20 mouse cellular contexts compared by ENCODE assay signal in genomic region chr10:28874605-28875004, GRCm38 (mm10).
DNase-seq lines count a peak whose midpoint lies in the region; ATAC-seq lines count a peak whose summit lies in the region.
"Had no signal": no experiment of that assay in that cellular context is flagged by ENCODE, and none has a peak within 500 bp of the region (broad histone marks: within the 10 kb centered on the region; RNA-seq: fewer than 3 reads in every experiment).

No protein-coding gene starts in this region.

- no peak overlapping the region for H3K27ac ChIP-seq in embryonic facial prominence, embryonic 14.5 days (replicated peaks; ENCODE audit: low read depth, low read length)
- no peak overlapping the region for H3K27ac ChIP-seq in embryonic facial prominence, embryonic 10.5 days (replicated peaks)
- H3K27ac ChIP-seq in embryonic facial prominence, embryonic 15.5 days (replicated peaks), result no peak overlapping the region
- no peak overlapping the region for H3K27ac ChIP-seq in hindbrain, embryonic 16.5 days (ENCODE audit: low read depth, low read length)
- no peak overlapping the region for H3K27ac ChIP-seq in midbrain, embryonic 15.5 days
- H3K27ac ChIP-seq: heart, embryonic 15.5 days; kidney, postnatal 0 days; layer of hippocampus, adult 2 months; limb, embryonic 13.5 days; liver, embryonic 14.5 days; stomach, postnatal 0 days had no signal

- WGBS in embryonic facial prominence, embryonic 14.5 days, result 74% methylated on average over 4 of the region's 4 CpGs
- 83% methylated on average over 4 of the region's 4 CpGs for WGBS in embryonic facial prominence, embryonic 10.5 days
- WGBS in embryonic facial prominence, embryonic 15.5 days, result 80% methylated on average over 4 of the region's 4 CpGs
- 22% methylated on average over 4 of the region's 4 CpGs for WGBS in hindbrain, embryonic 16.5 days
- WGBS in midbrain, embryonic 15.5 days, result 20% methylated on average over 4 of the region's 4 CpGs

- peak; percentile 91; the same call in 1 of the 2 replicates for ATAC-seq in embryonic facial prominence, embryonic 14.5 days (ENCODE audit: low read depth)
- ATAC-seq in embryonic facial prominence, embryonic 15.5 days (ENCODE audit: insufficient number of reproducible peaks, low FRiP score, low TSS enrichment, low read depth), result peak; percentile 39; the same call in 1 of the 2 replicates
- peak; percentile 42; the same call in 1 of the 2 replicates for ATAC-seq in hindbrain, embryonic 16.5 days
- ATAC-seq in midbrain, embryonic 15.5 days (replicated peaks), result peak; percentile 67; the same call in 1 of the 2 replicates
- no peak for ATAC-seq in CD4-positive, CD25-positive, alpha-beta regulatory T cell, adult 4 months
- ATAC-seq in megakaryocyte, adult 5-6 weeks (ENCODE audit: poor library complexity, severe bottlenecking), result no peak

- no peak overlapping the region for H3K4me3 ChIP-seq in embryonic facial prominence, embryonic 14.5 days (ENCODE audit: low read depth, low read length)
- no peak overlapping the region for H3K4me3 ChIP-seq in embryonic facial prominence, embryonic 10.5 days
- H3K4me3 ChIP-seq in embryonic facial prominence, embryonic 15.5 days (replicated peaks), result no peak overlapping the region
- no peak overlapping the region for H3K4me3 ChIP-seq in hindbrain, embryonic 16.5 days (ENCODE audit: low read length)
- H3K4me3 ChIP-seq in midbrain, embryonic 15.5 days, result no peak overlapping the region
- H3K4me3 ChIP-seq: erythroblast, embryonic 14.5 days; heart, embryonic 15.5 days; layer of hippocampus, adult 2 months; limb, embryonic 13.5 days; myocyte had no signal

- H3K27me3 ChIP-seq in embryonic facial prominence, embryonic 14.5 days (replicated peaks; ENCODE audit: control insufficient read depth, insufficient read depth, low read length), result no peaks in the 10 kb centered on the region
- no peaks in the 10 kb centered on the region for H3K27me3 ChIP-seq in embryonic facial prominence, embryonic 10.5 days (replicated peaks; ENCODE audit: low read depth, poor library complexity, severe bottlenecking)
- no peaks in the 10 kb centered on the region for H3K27me3 ChIP-seq in embryonic facial prominence, embryonic 15.5 days
- no peaks in the 10 kb centered on the region for H3K27me3 ChIP-seq in hindbrain, embryonic 16.5 days (replicated peaks; ENCODE audit: control insufficient read depth, insufficient read depth, low read length)
- no peaks in the 10 kb centered on the region for H3K27me3 ChIP-seq in midbrain, embryonic 15.5 days (replicated peaks)
- H3K27me3 ChIP-seq: heart, embryonic 15.5 days; limb, embryonic 13.5 days had no signal

- no peak overlapping the region for H3K9ac ChIP-seq in embryonic facial prominence, embryonic 14.5 days (ENCODE audit: low read depth, low read length)
- no peak overlapping the region for H3K9ac ChIP-seq in embryonic facial prominence, embryonic 15.5 days
- H3K9ac ChIP-seq in hindbrain, embryonic 16.5 days (ENCODE audit: low read depth, low read length), result no peak overlapping the region
- H3K9ac ChIP-seq in midbrain, embryonic 15.5 days, result no peak overlapping the region
- H3K9ac ChIP-seq: heart, embryonic 15.5 days; limb, embryonic 13.5 days; liver, embryonic 14.5 days had no signal

- H3K36me3 ChIP-seq in embryonic facial prominence, embryonic 14.5 days (ENCODE audit: control insufficient read depth, insufficient read depth, low read length), result no peaks in the 10 kb centered on the region
- no peaks in the 10 kb centered on the region for H3K36me3 ChIP-seq in embryonic facial prominence, embryonic 10.5 days (replicated peaks)
- H3K36me3 ChIP-seq in embryonic facial prominence, embryonic 15.5 days, result no peaks in the 10 kb centered on the region
- H3K36me3 ChIP-seq in hindbrain, embryonic 16.5 days (ENCODE audit: control insufficient read depth, insufficient read depth, low read length), result no peaks in the 10 kb centered on the region
- H3K36me3 ChIP-seq in midbrain, embryonic 15.5 days (replicated peaks), result no peaks in the 10 kb centered on the region
- H3K36me3 ChIP-seq: heart, embryonic 15.5 days; limb, embryonic 13.5 days had no signal

- H3K9me3 ChIP-seq in embryonic facial prominence, embryonic 14.5 days (ENCODE audit: control insufficient read depth, low read length), result no peaks in the 10 kb centered on the region
- H3K9me3 ChIP-seq in embryonic facial prominence, embryonic 10.5 days, result no peaks in the 10 kb centered on the region
- no peaks in the 10 kb centered on the region for H3K9me3 ChIP-seq in embryonic facial prominence, embryonic 15.5 days (replicated peaks)
- no peaks in the 10 kb centered on the region for H3K9me3 ChIP-seq in hindbrain, embryonic 16.5 days (ENCODE audit: control insufficient read depth, low read length)
- H3K9me3 ChIP-seq in midbrain, embryonic 15.5 days, result no peaks in the 10 kb centered on the region
- H3K9me3 ChIP-seq: heart, embryonic 15.5 days; limb, embryonic 13.5 days had no signal

- no peak overlapping the region for H3K4me2 ChIP-seq in embryonic facial prominence, embryonic 14.5 days (ENCODE audit: low read depth, low read length)
- no peak overlapping the region for H3K4me2 ChIP-seq in embryonic facial prominence, embryonic 15.5 days (replicated peaks)
- no peak overlapping the region for H3K4me2 ChIP-seq in hindbrain, embryonic 16.5 days (ENCODE audit: low read length)
- no peak overlapping the region for H3K4me2 ChIP-seq in midbrain, embryonic 15.5 days
- H3K4me2 ChIP-seq: heart, embryonic 15.5 days; limb, embryonic 13.5 days had no signal

- H3K4me1 ChIP-seq in embryonic facial prominence, embryonic 14.5 days (ENCODE audit: control insufficient read depth, insufficient read depth, low read length), result no peaks in the 10 kb centered on the region
- peaks cover 4% of the 10 kb centered on the region; the same call in 1 of the 2 replicates for H3K4me1 ChIP-seq in embryonic facial prominence, embryonic 10.5 days
- H3K4me1 ChIP-seq in embryonic facial prominence, embryonic 15.5 days, result no peaks in the 10 kb centered on the region
- H3K4me1 ChIP-seq in hindbrain, embryonic 16.5 days (ENCODE audit: control insufficient read depth, insufficient read depth, low read depth, low read length), result no peaks in the 10 kb centered on the region
- peaks cover 10% of the 10 kb centered on the region for H3K4me1 ChIP-seq in midbrain, embryonic 15.5 days
- H3K4me1 ChIP-seq: heart, embryonic 15.5 days; limb, embryonic 13.5 days had no signal

- DNase-seq in embryonic facial prominence, embryonic 14.5 days (ENCODE audit: low spot score), result peak; percentile 14
- no peak for DNase-seq in embryonic facial prominence, embryonic 10.5 days (ENCODE audit: low spot score)
- no peak for DNase-seq in spleen, postnatal 36 days (ENCODE audit: low spot score in 2 of 2)
- DNase-seq: cerebellum, adult 9-11 months; embryo, embryonic 11 days; kidney, adult 11 months; thymus, postnatal 25 days had no signal

Comparison
In these comparisons a context has a peak if more than half of its experiments do, and no peak if none do; other contexts are left out.
1. ATAC-seq: peak in embryonic facial prominence, embryonic 14.5 days (single experiment), embryonic facial prominence, embryonic 15.5 days (single experiment), hindbrain, embryonic 16.5 days (single experiment) and midbrain, embryonic 15.5 days (single experiment); none in CD4-positive, CD25-positive, alpha-beta regulatory T cell, adult 4 months (single experiment) and megakaryocyte, adult 5-6 weeks (single experiment).